Mouse (Mus musculus) heart, postnatal 0 days (tissue): Measurements from ENCODE around the gene Map1s. TPM values are rescaled to one million over a fixed set of nuclear protein-coding genes. Genes with fewer than 3 reads are reported as not detected.

ENCODE experiments used
- ATAC-seq: fragments of 200-750 bp; cut with Nextera tagmentation; 2 replicates; pipeline ENCODE4 v1.8.0; 2017; ENCODE audit warnings: low read depth, moderate number of reproducible peaks, moderate library complexity; ENCODE audit not compliant: insufficient read depth
- DNase-seq: peaks from one replicate; pipeline ENCODE4 v3.0.0-alpha.2; 2016; ENCODE audit warnings: low spot score
- H3K27ac ChIP-seq: fragments of 300-500 bp; sonication (generic); 2 replicates; pipeline ENCODE4 v1.5.1; 2014; ENCODE audit warnings: low read depth, mild to moderate bottlenecking
- H3K27me3 ChIP-seq: fragments of 300-500 bp; sonication (generic); 2 replicates; pipeline ENCODE4 v1.6.1; 2014; ENCODE audit warnings: low read length, mixed read lengths; ENCODE audit not compliant: control insufficient read depth, insufficient read depth
- H3K36me3 ChIP-seq: fragments of 300-500 bp; sonication (generic); replicated peaks from 2 replicates; pipeline ENCODE4 v1.6.1; 2014; ENCODE audit warnings: low read length, mixed read lengths; ENCODE audit not compliant: control insufficient read depth, insufficient read depth
- H3K4me1 ChIP-seq: fragments of 300-500 bp; sonication (generic); 2 replicates; pipeline ENCODE4 v1.6.1; 2014; ENCODE audit warnings: antibody characterized with exemption; ENCODE audit not compliant: control insufficient read depth, insufficient read depth
- H3K4me2 ChIP-seq: fragments of 300-500 bp; sonication (generic); 2 replicates; pipeline ENCODE4 v1.6.1; 2014; ENCODE audit warnings: low read depth, mild to moderate bottlenecking, low read length, moderate library complexity
- H3K4me3 ChIP-seq: fragments of 300-500 bp; sonication (generic); 2 replicates; pipeline ENCODE4 v1.5.1; 2014; ENCODE audit warnings: low read depth, low read length
- H3K9ac ChIP-seq: fragments of 300-500 bp; sonication (generic); replicated peaks from 2 replicates; pipeline ENCODE4 v1.6.1; 2014; ENCODE audit warnings: low read depth, low read length, mixed read lengths
- H3K9me3 ChIP-seq: fragments of 300-500 bp; sonication (generic); replicated peaks from 2 replicates; pipeline ENCODE4 v1.6.1; 2016; ENCODE audit warnings: low read length; ENCODE audit not compliant: control insufficient read depth
- CTCF ChIP-seq: IDR thresholded peaks from 2 replicates; pipeline ENCODE4 v1.5.1; 2016; ENCODE audit warnings: antibody characterized with exemption, control low read depth, low read depth
- EP300 ChIP-seq: IDR thresholded peaks from 2 replicates; pipeline ENCODE4 v1.6.1; 2016; ENCODE audit warnings: antibody characterized with exemption, low read depth
- WGBS: fragments of 180-500 bp; shearing (Covaris S2); extraction: QIAGEN DNeasy Blood & Tissue Kit; methylation state at CpG from one replicate; pipeline ENCODE4 v1.1.7; 2014; 5-methylcytosine and 5-hydroxymethylcytosine counted together
- polyA plus RNA-seq: library from polyadenylated mRNA; unstranded; fragments of >200 nt; fragmentation: Nextera tagmentation; extraction: Ambion mirVana; gene quantifications from 2 replicates; pipeline ENCODE4 v1.2.1, GENCODE M21; 2015
- total RNA-seq: library from RNA; depleted of rRNA; stranded (reverse); fragments of >200 nt; gene quantifications from 2 replicates; pipeline ENCODE4 v1.2.3, GENCODE M21; 2014; ENCODE audit warnings: low replicate concordance

The Map1s gene
- total and polyA plus RNA-seq, 2 experiments from 2014 or later = 24.9 to 32.6 TPM

GRCm38 (mm10) chr8:70873364-70873985 is 32.3 kb upstream of the Map1s start, which contains the start of gene Ccdc124:
Gene Ccdc124, minus strand, starts transcription at chr8:70873935.
- peak within 1 kb of the TSS; percentile 83 for H3K4me2 ChIP-seq
- no peaks in the 10 kb centered on the region for H3K4me1 ChIP-seq
- H3K4me3 ChIP-seq = peak within 1 kb of the TSS; percentile 94
- no peaks in the 10 kb centered on the region for H3K27me3 ChIP-seq
- 2% methylated on average over 46 of the region's 46 CpGs for WGBS
- DNase-seq = peak; percentile 92
- H3K9ac ChIP-seq = peak within 1 kb of the TSS; percentile 82
- peaks cover 2% of the 10 kb centered on the region; the same call in 1 of the 2 replicates for H3K36me3 ChIP-seq
- TF ChIP-seq EP300 = no peak
- TF ChIP-seq CTCF = peak; percentile 93
- no peaks in the 10 kb centered on the region for H3K9me3 ChIP-seq
- peak within 1 kb of the TSS; percentile 79 for H3K27ac ChIP-seq
- ATAC-seq = peak; percentile 94

DNA sequence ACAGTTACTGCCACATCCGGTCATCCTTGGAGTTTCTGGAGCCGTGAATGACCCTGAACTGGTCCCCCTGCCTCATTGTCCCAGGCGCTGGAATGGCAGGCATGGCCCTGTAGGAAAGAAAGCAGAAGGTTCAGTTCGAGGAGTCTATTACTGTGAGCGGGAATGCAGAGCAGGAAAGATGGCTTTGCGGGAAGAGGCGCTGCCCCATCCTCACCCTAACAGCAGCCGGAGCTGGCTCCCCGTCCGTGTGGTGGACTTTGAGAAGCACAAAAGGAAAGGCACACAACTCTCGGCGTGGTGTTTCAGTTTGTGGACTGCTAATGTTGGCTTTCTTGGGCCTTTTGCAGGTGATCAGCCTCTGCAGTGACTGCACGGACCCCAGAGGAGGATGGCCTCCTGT is 31.3 kb upstream of the Map1s start:
- no peak overlapping the region for H3K4me3 ChIP-seq
- TF ChIP-seq CTCF (no peak), EP300 (no peak)
- H3K4me2 ChIP-seq = no peak overlapping the region
- WGBS = 88% methylated on average over 13 of the region's 13 CpGs
- no peaks in the 10 kb centered on the region for H3K27me3 ChIP-seq
- H3K36me3 ChIP-seq = no peaks in the 10 kb centered on the region
- ATAC-seq (no peak), DNase-seq (no peak)
- H3K27ac ChIP-seq = no peak overlapping the region
- H3K4me1 ChIP-seq = no peaks in the 10 kb centered on the region
- no peak overlapping the region for H3K9ac ChIP-seq
- no peaks in the 10 kb centered on the region for H3K9me3 ChIP-seq

DNA sequence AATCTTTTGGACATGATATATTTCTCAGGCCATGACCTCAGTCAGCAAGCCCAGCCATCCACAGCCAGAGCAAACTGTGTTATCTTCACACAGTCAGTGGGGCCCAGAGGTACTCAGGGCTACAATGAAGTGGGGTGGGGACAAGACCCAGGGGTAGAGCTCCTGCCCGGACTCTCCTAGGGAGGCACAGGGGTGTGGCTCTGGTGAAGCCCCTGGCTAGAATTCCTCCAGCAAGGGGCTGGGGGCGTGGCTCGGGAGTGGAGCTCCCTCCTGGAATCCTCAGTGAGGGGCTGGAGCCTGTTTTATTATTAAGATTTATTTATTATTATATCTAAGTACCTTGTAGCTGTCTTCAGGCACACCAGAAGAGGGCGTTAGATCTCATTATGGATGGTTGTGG is 29.4 kb upstream of the Map1s start:
- H3K9ac ChIP-seq = no peak overlapping the region
- no peak overlapping the region for H3K27ac ChIP-seq
- H3K4me3 ChIP-seq = no peak overlapping the region
- no peak overlapping the region for H3K4me2 ChIP-seq
- DNase-seq = no peak
- ATAC-seq = no peak
- TF ChIP-seq EP300 = no peak
- no peak for TF ChIP-seq CTCF
- H3K27me3 ChIP-seq = no peaks in the 10 kb centered on the region
- H3K36me3 ChIP-seq = no peaks in the 10 kb centered on the region
- WGBS = 43% methylated on average over 4 of the region's 4 CpGs
- no peaks in the 10 kb centered on the region for H3K9me3 ChIP-seq
- peaks cover 5% of the 10 kb centered on the region; the same call in 1 of the 2 replicates for H3K4me1 ChIP-seq

DNA sequence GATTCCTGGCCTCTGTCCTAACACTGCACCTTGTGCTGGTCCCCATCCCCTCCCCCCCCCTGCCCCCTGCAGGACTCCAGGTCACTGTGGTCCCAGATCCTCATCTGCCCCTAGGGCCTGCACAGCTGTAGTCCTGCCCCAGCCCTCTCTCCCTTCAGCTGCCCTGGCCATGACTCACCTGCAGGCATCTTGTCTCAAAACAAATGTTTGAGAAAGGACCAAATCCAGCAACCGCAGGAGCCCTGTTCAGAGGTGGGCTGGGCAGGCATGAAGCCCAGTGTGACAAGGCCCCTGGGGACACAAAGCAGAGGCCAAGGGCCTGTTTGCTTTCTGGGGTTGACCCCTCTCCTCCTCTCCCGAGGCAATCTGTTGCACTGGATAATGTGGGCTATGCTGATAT is 27.6 kb upstream of the Map1s start:
- no peaks in the 10 kb centered on the region for H3K27me3 ChIP-seq
- H3K4me1 ChIP-seq = peaks cover 5% of the 10 kb centered on the region; the same call in 1 of the 2 replicates
- DNase-seq = no peak
- H3K9me3 ChIP-seq = no peaks in the 10 kb centered on the region
- 41% methylated on average over 2 of the region's 2 CpGs for WGBS
- no peak overlapping the region for H3K4me3 ChIP-seq
- no peak overlapping the region for H3K27ac ChIP-seq
- H3K4me2 ChIP-seq = no peak overlapping the region
- H3K9ac ChIP-seq = no peak overlapping the region
- ATAC-seq = no peak
- no peaks in the 10 kb centered on the region for H3K36me3 ChIP-seq
- TF ChIP-seq EP300 (no peak), CTCF (no peak)

DNA sequence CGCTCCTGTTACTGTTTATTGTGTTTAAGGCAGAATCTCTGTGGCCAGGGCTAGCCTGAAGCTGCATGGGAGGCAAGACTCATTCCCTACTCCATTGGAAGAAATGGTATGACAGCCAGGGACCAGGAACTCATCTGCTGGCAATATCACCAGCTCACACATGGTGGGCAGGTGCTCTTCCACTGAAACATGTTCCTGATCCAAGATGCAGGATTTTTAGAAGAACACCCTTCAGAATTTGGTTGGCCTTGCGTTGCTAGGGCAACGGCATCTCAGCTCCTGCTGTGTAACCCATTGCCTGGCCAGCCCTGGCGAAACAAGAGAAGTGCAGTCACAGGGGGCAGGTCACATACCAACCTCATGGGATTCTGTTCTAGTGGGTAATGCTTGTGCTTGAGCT is 26.2 kb upstream of the Map1s start:
- H3K36me3 ChIP-seq = no peaks in the 10 kb centered on the region

GRCm38 (mm10) chr8:70880126-70880525 is 25.6 kb upstream of the Map1s start:
- no peak for TF ChIP-seq CTCF
- TF ChIP-seq EP300 = no peak
- H3K36me3 ChIP-seq = no peaks in the 10 kb centered on the region
- no peaks in the 10 kb centered on the region for H3K27me3 ChIP-seq
- 4% methylated on average over 4 of the region's 4 CpGs for WGBS
- peak; percentile 58 for ATAC-seq
- H3K4me1 ChIP-seq = peaks cover 5% of the 10 kb centered on the region; the same call in 1 of the 2 replicates
- DNase-seq = no peak
- no peak overlapping the region for H3K4me2 ChIP-seq
- H3K4me3 ChIP-seq = no peak overlapping the region
- H3K9me3 ChIP-seq = no peaks in the 10 kb centered on the region
- H3K9ac ChIP-seq = no peak overlapping the region
- no peak overlapping the region for H3K27ac ChIP-seq

More for the DNA sequence above, 26.2 kb upstream of the Map1s start:
- DNase-seq = no peak
- H3K27ac ChIP-seq = no peak overlapping the region
- peaks cover 5% of the 10 kb centered on the region; the same call in 1 of the 2 replicates for H3K4me1 ChIP-seq
- 55% methylated on average over 4 of the region's 4 CpGs for WGBS
- no peak for ATAC-seq
- no peaks in the 10 kb centered on the region for H3K9me3 ChIP-seq
- H3K27me3 ChIP-seq = no peaks in the 10 kb centered on the region
- no peak overlapping the region for H3K4me2 ChIP-seq
- no peak overlapping the region for H3K4me3 ChIP-seq
- no peak for TF ChIP-seq EP300
- TF ChIP-seq CTCF = no peak
- H3K9ac ChIP-seq = no peak overlapping the region
